Mouse (Mus musculus) megakaryocyte, embryonic 14.5 days (primary cell): ENCODE data around the gene Pkig. TPM values are rescaled to one million over a fixed set of nuclear protein-coding genes. Genes with fewer than 3 reads are reported as not detected.

Experiments
- H3K27me3 ChIP-seq: replicated peaks from 2 replicates; pipeline ENCODE3; 2012; ENCODE audit warnings: inconsistent platforms
- H3K36me3 ChIP-seq: replicated peaks from 2 replicates; pipeline ENCODE3; 2012; ENCODE audit warnings: low read length, inconsistent platforms, mixed read lengths
- H3K4me1 ChIP-seq: 2 replicates; pipeline ENCODE4 v1.6.1; 2012; ENCODE audit warnings: inconsistent platforms
- H3K4me3 ChIP-seq: replicated peaks from 2 replicates; pipeline ENCODE3; 2012; ENCODE audit warnings: moderate library complexity, mild to moderate bottlenecking, inconsistent platforms
- H3K9me3 ChIP-seq: 2 replicates; pipeline ENCODE4 v1.6.1; 2012; ENCODE audit warnings: inconsistent platforms
- FLI1 ChIP-seq: IDR thresholded peaks from 2 replicates; pipeline ENCODE4 v1.6.1; 2012; ENCODE audit warnings: low read length, inconsistent platforms, mixed read lengths
- GATA1 ChIP-seq: IDR thresholded peaks from 3 replicates; pipeline ENCODE4 v1.6.1; 2012; ENCODE audit warnings: mixed read lengths, low read length, inconsistent platforms, borderline replicate concordance
- polyA plus RNA-seq: library from polyadenylated mRNA; stranded (reverse); fragments of >175 nt; gene quantifications from 2 replicates; pipeline ENCODE4 v1.2.3, GENCODE M21; 2012; ENCODE audit warnings: low replicate concordance; ENCODE audit not compliant: insufficient read depth

The Pkig gene
- polyA plus RNA-seq, 1 experiment: 348 TPM

DNA sequence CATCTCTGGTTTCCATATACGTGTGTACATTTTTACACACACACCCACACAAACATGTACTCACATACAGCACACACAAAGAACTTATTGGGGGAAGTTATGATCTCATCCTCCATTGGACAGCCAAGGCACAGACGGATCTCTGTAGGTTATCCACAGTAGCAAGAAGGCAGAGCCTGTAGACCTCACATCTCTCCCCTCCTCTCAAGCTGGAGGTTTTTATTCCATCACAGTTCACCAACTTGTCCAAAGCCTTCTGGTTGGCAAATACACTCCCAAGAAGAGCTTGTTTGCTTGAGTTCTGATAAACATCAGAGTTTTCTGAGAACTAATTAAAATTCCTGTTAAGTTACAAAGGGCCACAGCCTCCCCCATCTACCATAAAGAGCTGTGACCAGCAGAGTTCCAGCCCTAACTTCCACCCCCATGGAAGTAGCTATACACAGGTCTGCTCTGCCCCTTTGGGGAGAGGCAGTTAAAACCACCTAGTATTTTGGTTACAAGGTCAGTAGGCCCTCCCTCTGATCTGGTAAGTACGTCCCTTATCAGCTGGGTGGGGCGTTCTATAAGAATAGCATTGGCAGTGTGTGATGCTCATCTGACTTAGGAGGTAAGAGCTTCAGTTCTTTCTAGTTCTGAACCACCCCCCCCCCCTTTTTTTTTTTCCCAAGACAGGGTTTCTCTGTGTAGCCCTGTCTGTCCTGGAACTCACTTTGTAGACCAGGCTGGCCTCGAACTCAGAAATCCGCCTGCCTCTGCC, 33.8 kb downstream of the Pkig start:
- Histone ChIP-seq H3K4me3 (no peak overlapping the region), H3K27me3 (no peaks in the 10 kb centered on the region), H3K4me1 (peaks cover 89% of the 10 kb centered on the region), H3K36me3 (peaks cover 6% of the 10 kb centered on the region), H3K9me3 (no peaks in the 10 kb centered on the region)
- TF ChIP-seq GATA1: no peak
- TF ChIP-seq FLI1: no peak

DNA sequence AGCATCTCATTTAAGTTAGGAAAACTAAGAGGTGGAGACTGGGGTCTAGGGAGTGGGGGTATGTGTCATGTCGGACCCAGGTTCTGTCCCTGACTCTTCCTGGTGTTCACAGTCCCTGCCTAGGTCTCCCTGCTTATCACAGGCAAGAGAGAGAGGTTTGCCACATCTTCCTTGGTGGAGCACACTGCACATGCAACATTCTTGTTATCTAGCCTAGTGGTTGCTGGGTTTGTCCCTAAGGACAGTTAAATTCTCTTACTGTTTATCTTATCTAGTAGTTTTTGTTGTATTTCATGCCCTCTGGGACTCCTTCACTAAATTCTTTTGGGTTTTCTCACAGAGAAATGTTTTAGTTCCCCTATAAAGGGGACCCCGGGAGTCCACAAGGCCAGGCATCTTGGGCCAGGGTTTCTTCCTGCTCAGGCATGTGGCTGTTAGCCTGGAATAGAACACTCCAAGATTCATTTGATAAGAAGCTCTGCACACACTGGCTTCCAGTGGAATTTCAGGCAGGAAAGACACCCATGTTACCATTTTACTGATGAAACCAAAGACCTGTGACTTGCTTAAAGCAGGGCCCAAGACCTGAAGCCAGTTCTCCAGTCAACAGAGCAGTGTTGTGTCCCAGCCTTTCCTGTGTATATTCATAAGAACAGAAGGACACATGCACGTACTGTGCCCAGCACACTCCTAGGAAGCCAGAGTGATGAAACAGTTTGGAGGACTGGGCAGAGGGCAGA, 34.9 kb downstream of the Pkig start:
- no peaks in the 10 kb centered on the region for H3K9me3 ChIP-seq
- no peak overlapping the region for H3K4me3 ChIP-seq
- H3K4me1 ChIP-seq: peaks cover 99% of the 10 kb centered on the region
- no peaks in the 10 kb centered on the region for H3K27me3 ChIP-seq
- peaks cover 6% of the 10 kb centered on the region for H3K36me3 ChIP-seq
- no peak for TF ChIP-seq GATA1
- no peak for TF ChIP-seq FLI1

DNA sequence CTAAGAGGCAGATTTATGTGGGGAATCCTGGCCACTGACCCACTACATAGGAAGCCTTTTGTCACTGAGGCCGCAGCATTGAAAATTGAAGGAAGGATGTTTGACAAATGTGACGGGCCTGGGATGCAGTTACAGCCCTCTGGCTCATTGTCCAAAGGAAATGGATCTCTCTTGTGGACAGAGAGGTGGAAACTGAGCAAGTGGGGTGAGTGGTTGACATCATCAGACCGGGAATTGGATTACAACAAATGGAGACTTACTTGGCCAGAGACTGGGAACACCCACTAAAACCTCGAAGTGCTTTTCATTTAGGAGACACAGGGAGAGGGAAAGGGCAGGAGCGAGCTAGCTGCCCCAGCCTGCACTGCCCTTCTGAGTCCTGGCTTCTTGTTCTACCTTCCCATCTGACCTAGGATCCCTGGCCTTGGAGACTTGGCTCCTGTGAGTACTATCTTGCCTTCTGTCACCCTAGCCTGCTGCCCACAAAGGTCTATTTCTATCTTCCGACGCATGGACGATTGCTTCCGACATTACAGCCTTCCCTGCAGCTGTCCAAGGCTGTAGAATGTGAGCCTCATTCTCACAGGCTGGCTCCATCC, 35.6 kb downstream of the Pkig start:
- TF ChIP-seq FLI1: no peak
- TF ChIP-seq GATA1: no peak
- Histone ChIP-seq H3K4me3 (peak overlapping the region; percentile 62), H3K9me3 (no peaks in the 10 kb centered on the region), H3K36me3 (peaks cover 6% of the 10 kb centered on the region), H3K27me3 (no peaks in the 10 kb centered on the region), H3K4me1 (peaks cover 100% of the 10 kb centered on the region)

DNA sequence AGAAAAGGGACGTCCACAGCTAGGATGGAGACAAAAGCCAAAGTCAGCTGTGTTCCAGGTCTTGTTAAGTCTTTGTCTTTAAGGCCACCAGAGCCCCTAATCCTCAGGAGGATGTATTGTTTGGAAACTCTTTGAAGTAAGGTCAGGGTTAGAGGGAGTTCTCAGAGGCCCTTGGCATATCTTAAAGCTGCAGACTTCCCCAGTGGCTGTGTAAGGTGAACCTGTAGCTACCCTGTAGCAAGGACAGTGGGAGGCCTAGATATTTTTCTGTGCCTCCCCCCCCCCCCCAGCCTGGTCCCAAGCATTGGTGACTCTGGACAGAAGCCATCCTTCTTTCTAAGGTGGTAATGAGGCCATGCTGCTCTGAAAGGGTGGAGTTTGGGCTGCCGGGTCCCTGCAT, 38.6 kb downstream of the Pkig start:
- Histone ChIP-seq H3K36me3 (peaks cover 6% of the 10 kb centered on the region), H3K4me3 (no peak overlapping the region), H3K9me3 (no peaks in the 10 kb centered on the region), H3K27me3 (no peaks in the 10 kb centered on the region), H3K4me1 (peaks cover 81% of the 10 kb centered on the region)
- TF ChIP-seq GATA1 (no peak), FLI1 (no peak)

DNA sequence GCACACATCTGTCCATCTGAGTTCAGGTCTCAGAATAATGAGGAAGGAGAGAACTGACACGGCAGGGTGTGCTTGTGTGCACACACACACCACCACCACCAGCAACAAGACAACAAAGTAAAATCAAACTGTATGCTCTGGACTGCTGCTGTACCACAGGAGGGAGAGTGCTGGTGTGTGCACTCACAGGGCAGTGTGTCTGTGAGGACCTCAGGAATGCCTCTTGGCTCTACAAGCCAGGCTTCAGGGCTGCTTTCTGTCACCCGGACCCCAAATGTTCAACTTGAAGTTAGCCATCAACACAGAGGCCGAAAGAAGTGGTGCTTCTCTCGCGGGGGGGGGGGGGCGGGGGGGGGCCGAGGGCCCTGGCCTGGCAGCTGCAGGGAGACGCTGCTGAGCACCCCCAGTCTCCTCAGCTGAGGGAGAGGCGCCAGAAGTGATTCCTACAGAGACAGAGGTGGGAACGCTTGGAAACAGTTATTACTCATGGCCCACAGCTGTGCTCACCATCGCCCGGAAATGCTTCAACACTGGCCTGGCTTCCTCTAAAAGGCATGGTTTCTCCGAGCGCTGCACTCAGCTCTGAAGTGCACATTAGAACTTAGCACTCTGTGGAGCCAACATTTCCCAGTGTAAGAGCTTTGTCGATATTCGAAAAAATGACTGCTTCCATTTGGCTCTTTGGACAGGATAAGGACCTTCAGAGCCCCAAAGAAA, 39.7 kb downstream of the Pkig start:
- Histone ChIP-seq H3K27me3 (no peaks in the 10 kb centered on the region), H3K9me3 (no peaks in the 10 kb centered on the region), H3K36me3 (peaks cover 6% of the 10 kb centered on the region), H3K4me1 (peaks cover 80% of the 10 kb centered on the region), H3K4me3 (peak overlapping the region; percentile 85)
- TF ChIP-seq FLI1: no peak
- no peak for TF ChIP-seq GATA1

DNA sequence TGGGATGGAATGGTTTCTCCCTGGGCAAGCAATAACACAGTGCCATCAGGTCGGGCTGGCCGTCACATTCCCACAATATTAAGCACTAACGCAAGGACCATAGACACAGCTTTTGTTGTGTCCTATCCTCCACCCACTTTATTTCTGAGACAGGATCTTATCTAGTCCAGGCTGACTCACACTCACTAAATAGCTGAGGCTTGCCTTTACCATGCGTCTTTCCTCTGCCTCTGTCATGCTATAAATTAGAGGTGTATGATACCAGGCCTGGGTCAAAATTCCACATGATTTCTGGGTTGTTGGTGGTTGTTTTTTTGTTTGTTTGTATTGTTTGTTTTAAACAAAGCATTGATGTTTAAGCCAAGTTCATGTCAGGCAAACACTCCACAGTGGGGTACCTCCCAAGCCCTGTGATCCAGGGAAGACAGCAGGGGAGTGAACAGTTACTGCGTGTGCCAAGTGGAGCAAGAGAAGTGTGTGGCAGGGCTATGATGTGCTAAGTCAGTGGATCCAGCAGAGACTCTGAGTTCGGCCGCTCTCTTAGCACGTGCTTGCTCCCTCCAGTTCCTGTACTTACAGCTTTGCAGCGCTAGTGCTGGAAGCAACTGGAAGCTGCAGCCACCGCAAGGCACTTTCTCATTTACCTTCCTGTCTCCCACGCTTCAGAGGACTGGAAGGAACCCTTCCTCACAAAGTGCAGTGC, 41.0 kb downstream of the Pkig start:
- H3K36me3 ChIP-seq: peaks cover 6% of the 10 kb centered on the region
- H3K4me1 ChIP-seq: peaks cover 80% of the 10 kb centered on the region
- no peaks in the 10 kb centered on the region for H3K27me3 ChIP-seq
- no peaks in the 10 kb centered on the region for H3K9me3 ChIP-seq
- H3K4me3 ChIP-seq: no peak overlapping the region
- TF ChIP-seq GATA1 (no peak), FLI1 (no peak)

DNA sequence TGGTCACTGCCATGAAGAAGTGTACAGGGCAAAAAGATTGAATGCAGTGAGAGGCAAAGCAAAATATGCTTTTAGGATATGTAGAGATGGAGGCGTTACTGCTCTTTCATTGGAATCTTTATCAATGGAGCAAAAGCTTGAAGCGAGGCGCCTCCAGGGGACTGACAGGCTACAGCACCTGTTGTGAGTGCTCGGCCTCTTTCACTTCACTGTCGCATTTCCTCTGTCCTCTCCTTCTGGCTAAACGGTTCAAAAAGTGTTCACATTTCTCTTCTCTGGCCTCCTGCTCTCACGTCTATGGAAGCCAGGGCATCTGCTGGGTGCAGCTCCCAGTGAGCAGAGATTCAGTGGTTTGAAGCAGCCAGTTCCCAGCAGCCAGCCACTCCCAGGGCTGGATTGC, 44.2 kb downstream of the Pkig start:
- H3K4me3 ChIP-seq: no peak overlapping the region
- H3K27me3 ChIP-seq: no peaks in the 10 kb centered on the region
- H3K9me3 ChIP-seq: no peaks in the 10 kb centered on the region
- TF ChIP-seq GATA1: no peak
- TF ChIP-seq FLI1: no peak
- peaks cover 25% of the 10 kb centered on the region for H3K36me3 ChIP-seq
- H3K4me1 ChIP-seq: peaks cover 59% of the 10 kb centered on the region

DNA sequence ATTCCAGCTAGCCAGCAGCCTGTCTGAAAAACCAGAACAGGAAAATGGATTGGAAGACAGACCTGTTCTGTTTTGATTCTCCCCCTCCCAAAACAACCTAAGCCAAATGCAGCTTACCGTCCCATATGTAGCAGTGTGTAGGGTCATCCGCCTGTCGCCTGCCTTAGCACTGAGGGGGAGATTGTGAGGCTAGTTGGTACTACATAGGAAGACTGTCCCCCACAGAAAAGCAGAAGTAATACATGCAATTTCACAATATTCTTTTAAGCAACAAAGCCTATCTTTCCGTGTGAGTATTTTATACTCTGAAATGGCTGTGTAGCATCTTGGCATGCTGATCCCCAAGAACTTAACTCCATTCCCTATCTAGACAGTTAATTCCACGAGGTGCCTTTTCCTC, 44.7 kb downstream of the Pkig start:
- TF ChIP-seq FLI1 (no peak), GATA1 (no peak)
- H3K4me3 ChIP-seq: no peak overlapping the region
- H3K27me3 ChIP-seq: no peaks in the 10 kb centered on the region
- peaks cover 59% of the 10 kb centered on the region for H3K4me1 ChIP-seq
- peaks cover 25% of the 10 kb centered on the region for H3K36me3 ChIP-seq
- H3K9me3 ChIP-seq: no peaks in the 10 kb centered on the region

DNA sequence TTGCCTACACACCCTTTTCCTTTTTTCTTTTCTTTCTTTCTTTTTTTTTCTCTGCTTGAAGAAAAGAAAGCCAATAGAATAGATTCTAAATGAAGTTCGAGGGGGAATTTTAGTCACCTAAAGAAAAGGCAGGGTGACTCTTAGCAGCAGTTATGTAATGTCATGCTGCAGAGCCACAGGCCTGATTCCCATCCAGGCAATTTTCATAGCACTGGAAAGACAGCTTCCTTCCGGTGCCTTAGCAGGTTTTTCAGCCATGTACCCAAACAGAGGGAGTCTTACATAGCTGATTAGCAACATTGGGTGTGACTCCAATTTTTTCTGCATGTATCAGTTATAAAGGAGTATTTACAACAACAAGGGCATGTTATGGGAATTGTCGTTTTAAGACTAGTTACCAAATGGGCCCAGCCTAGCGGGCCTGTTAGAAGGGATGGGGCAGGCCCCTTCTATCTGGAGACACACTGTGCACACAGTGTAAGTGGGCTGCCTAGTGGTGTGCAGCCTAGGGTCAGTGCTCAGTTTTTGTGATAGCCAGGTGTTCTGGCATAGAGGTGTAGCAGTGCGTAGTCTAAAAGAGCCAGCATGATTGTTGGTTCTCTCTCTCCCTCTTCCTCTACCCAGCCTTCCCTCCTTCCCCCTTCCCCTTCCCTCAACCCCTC, 45.5 kb downstream of the Pkig start:
- H3K4me3 ChIP-seq: no peak overlapping the region
- H3K4me1 ChIP-seq: peaks cover 59% of the 10 kb centered on the region
- no peak for TF ChIP-seq GATA1
- no peak for TF ChIP-seq FLI1
- H3K36me3 ChIP-seq: peaks cover 25% of the 10 kb centered on the region
- H3K27me3 ChIP-seq: no peaks in the 10 kb centered on the region
- H3K9me3 ChIP-seq: no peaks in the 10 kb centered on the region
